Comparison of ENCODE assay signal across 14 mouse cellular contexts in genomic region chr5:67189376-67189901, GRCm38 (mm10).
DNase-seq lines count a peak whose midpoint lies in the region; ATAC-seq and TF ChIP-seq lines count a peak whose summit lies in the region.
"Had no signal": no experiment of that assay in that cellular context is flagged by ENCODE, and none has a peak within 500 bp of the region (broad histone marks: within the 10 kb centered on the region; RNA-seq: fewer than 3 reads in every experiment).

No protein-coding gene starts in this region.

- H3K27ac ChIP-seq in midbrain, postnatal 0 days (ENCODE audit: low read depth, low read length), result no peak overlapping the region
- no peak overlapping the region for H3K27ac ChIP-seq in midbrain, embryonic 11.5 days (ENCODE audit: low read depth, low read length)
- no peak overlapping the region for H3K27ac ChIP-seq in layer of hippocampus, adult 2 months
- no peak overlapping the region for H3K27ac ChIP-seq in heart, embryonic 11.5 days (ENCODE audit: low read depth, low read length)
- H3K27ac ChIP-seq in liver, postnatal 0 days (ENCODE audit: low read depth), result no peak overlapping the region
- H3K27ac ChIP-seq: limb, embryonic 10.5 days; midbrain, embryonic 12.5 days; neural tube, embryonic 15.5 days had no signal

- H3K27me3 ChIP-seq in midbrain, postnatal 0 days (ENCODE audit: insufficient read depth, low read length), result no peaks in the 10 kb centered on the region
- no peaks in the 10 kb centered on the region for H3K27me3 ChIP-seq in midbrain, embryonic 11.5 days (ENCODE audit: control insufficient read depth, insufficient read depth, low read length)
- H3K27me3 ChIP-seq in heart, embryonic 11.5 days (ENCODE audit: control insufficient read depth, insufficient read depth, low read length), result 0 out of 2 replicates have a peak, but pooled peaks cover 2% of the 10 kb centered on the region
- H3K27me3 ChIP-seq in liver, postnatal 0 days (ENCODE audit: insufficient read depth, low read length), result no peaks in the 10 kb centered on the region
- H3K27me3 ChIP-seq: midbrain, embryonic 12.5 days had no signal

- H3K4me3 ChIP-seq in midbrain, postnatal 0 days (ENCODE audit: low read depth, low read length), result no peak overlapping the region
- no peak overlapping the region for H3K4me3 ChIP-seq in midbrain, embryonic 11.5 days (ENCODE audit: low read depth, low read length)
- no peak overlapping the region; the same call in 1 of the 2 replicates for H3K4me3 ChIP-seq in layer of hippocampus, adult 2 months
- H3K4me3 ChIP-seq in heart, embryonic 11.5 days (ENCODE audit: low read depth, low read length), result no peak overlapping the region
- H3K4me3 ChIP-seq in liver, postnatal 0 days (ENCODE audit: low read depth, low read length), result no peak overlapping the region
- H3K4me3 ChIP-seq: heart, embryonic 12.5 days; limb, embryonic 10.5 days; midbrain, embryonic 12.5 days; neural tube, embryonic 15.5 days had no signal

- ATAC-seq in midbrain, postnatal 0 days (ENCODE audit: low FRiP score), result no peak
- ATAC-seq in midbrain, embryonic 11.5 days (ENCODE audit: low FRiP score), result no peak
- no peak for ATAC-seq in heart, embryonic 11.5 days (replicated peaks; ENCODE audit: insufficient number of reproducible peaks, low FRiP score, low TSS enrichment)
- no peak for ATAC-seq in liver, postnatal 0 days

- no peak for TF ChIP-seq CTCF in midbrain, postnatal 0 days (IDR thresholded peaks at IDR 0.05)
- TF ChIP-seq CTCF in layer of hippocampus, adult 2 months (conservative IDR thresholded peaks at IDR 0.05), result no peak
- TF ChIP-seq CTCF in liver, postnatal 0 days (IDR thresholded peaks at IDR 0.05; ENCODE audit: low read depth), result no peak

- no peaks in the 10 kb centered on the region for H3K4me1 ChIP-seq in midbrain, postnatal 0 days (ENCODE audit: insufficient read depth, low read length)
- no peaks in the 10 kb centered on the region for H3K4me1 ChIP-seq in midbrain, embryonic 11.5 days (ENCODE audit: control insufficient read depth, insufficient read depth, low read length)
- no peaks in the 10 kb centered on the region for H3K4me1 ChIP-seq in heart, embryonic 11.5 days (ENCODE audit: control insufficient read depth, insufficient read depth, low read length)
- no peaks in the 10 kb centered on the region for H3K4me1 ChIP-seq in liver, postnatal 0 days (ENCODE audit: insufficient read depth)
- H3K4me1 ChIP-seq: heart, embryonic 12.5 days; neural tube, embryonic 15.5 days had no signal

- H3K36me3 ChIP-seq in midbrain, postnatal 0 days (ENCODE audit: insufficient read depth, low read length), result no peaks in the 10 kb centered on the region
- no peaks in the 10 kb centered on the region for H3K36me3 ChIP-seq in midbrain, embryonic 11.5 days (ENCODE audit: control insufficient read depth, insufficient read depth, low read length)
- H3K36me3 ChIP-seq in heart, embryonic 11.5 days (ENCODE audit: control insufficient read depth, insufficient read depth, low read length), result no peaks in the 10 kb centered on the region
- H3K36me3 ChIP-seq in liver, postnatal 0 days (replicated peaks; ENCODE audit: insufficient read depth, low read length), result no peaks in the 10 kb centered on the region
- H3K36me3 ChIP-seq: heart, embryonic 12.5 days; limb, embryonic 10.5 days; midbrain, embryonic 12.5 days; neural tube, embryonic 15.5 days had no signal

- H3K9ac ChIP-seq in midbrain, postnatal 0 days (replicated peaks; ENCODE audit: low read length, poor library complexity, severe bottlenecking), result no peak overlapping the region
- no peak overlapping the region for H3K9ac ChIP-seq in midbrain, embryonic 11.5 days (ENCODE audit: low read length)
- no peak overlapping the region for H3K9ac ChIP-seq in heart, embryonic 11.5 days (ENCODE audit: low read depth, low read length)
- H3K9ac ChIP-seq in liver, postnatal 0 days (replicated peaks), result no peak overlapping the region
- H3K9ac ChIP-seq: heart, embryonic 12.5 days; midbrain, embryonic 12.5 days; neural tube, embryonic 15.5 days had no signal

- DNase-seq in cerebellum, postnatal 14 days, result peak; percentile 30
- DNase-seq in cerebellum, adult 18-20 months, result no peak
- peak; percentile 61 for DNase-seq in midbrain, postnatal 0 days (ENCODE audit: low spot score)
- no peak for DNase-seq in midbrain, embryonic 11.5 days (ENCODE audit: low spot score, missing footprints)
- DNase-seq in layer of hippocampus, adult 2 months (ENCODE audit: low spot score in 2 of 2), result peak; percentile 19 to 30
- DNase-seq in right cerebral cortex, postnatal 36 days (ENCODE audit: low spot score in 2 of 2), result peak; percentile 3 to 18
- DNase-seq in liver, postnatal 0 days, result no peak
- DNase-seq: kidney, adult 11 months; lung, adult 18-20 months had no signal

- TF ChIP-seq EP300 in liver, postnatal 0 days (IDR thresholded peaks at IDR 0.05; ENCODE audit: low read depth), result no peak

- 72% methylated on average over 4 of the region's 4 CpGs for WGBS in midbrain, postnatal 0 days
- 74% methylated on average over 4 of the region's 4 CpGs for WGBS in midbrain, embryonic 11.5 days
- WGBS in heart, embryonic 11.5 days (ENCODE audit: insufficient replicate concordance), result 73% methylated on average over 4 of the region's 4 CpGs
- 48% methylated on average over 4 of the region's 4 CpGs for WGBS in liver, postnatal 0 days (ENCODE audit: insufficient replicate concordance)

- no peaks in the 10 kb centered on the region for H3K9me3 ChIP-seq in midbrain, postnatal 0 days (ENCODE audit: low read length)
- no peaks in the 10 kb centered on the region for H3K9me3 ChIP-seq in midbrain, embryonic 11.5 days (ENCODE audit: control insufficient read depth, low read length)
- no peaks in the 10 kb centered on the region for H3K9me3 ChIP-seq in heart, embryonic 11.5 days (replicated peaks; ENCODE audit: control insufficient read depth, low read length)
- H3K9me3 ChIP-seq in liver, postnatal 0 days (ENCODE audit: low read length), result no peaks in the 10 kb centered on the region
- H3K9me3 ChIP-seq: heart, embryonic 12.5 days; limb, embryonic 10.5 days; midbrain, embryonic 12.5 days; neural tube, embryonic 15.5 days had no signal

- H3K4me2 ChIP-seq in midbrain, postnatal 0 days (ENCODE audit: low read depth, low read length, poor library complexity, severe bottlenecking), result no peak overlapping the region
- H3K4me2 ChIP-seq in midbrain, embryonic 11.5 days, result no peak overlapping the region
- no peak overlapping the region for H3K4me2 ChIP-seq in heart, embryonic 11.5 days
- H3K4me2 ChIP-seq in liver, postnatal 0 days (ENCODE audit: low read depth, low read length), result no peak overlapping the region
- H3K4me2 ChIP-seq: heart, embryonic 12.5 days; midbrain, embryonic 12.5 days; neural tube, embryonic 15.5 days had no signal

Comparison
In these comparisons a context has a peak if more than half of its experiments do, and no peak if none do; other contexts are left out.
1. DNase-seq: peak in cerebellum, postnatal 14 days (2 of 2), midbrain, postnatal 0 days (single experiment), layer of hippocampus, adult 2 months (2 of 2) and right cerebral cortex, postnatal 36 days (2 of 2); none in cerebellum, adult 18-20 months (0 of 2), midbrain, embryonic 11.5 days (single experiment) and liver, postnatal 0 days (single experiment).